Mouse (Mus musculus): ENCODE data around the gene Rdx. TPM values are rescaled to one million over a fixed set of nuclear protein-coding genes. Genes with fewer than 3 reads are reported as not detected.

Rdx gene
- polyA plus RNA-seq (2014; fragmentation: Nextera tagmentation; extraction: Ambion mirVana): 193 and 194 TPM in 2 replicates

DNA sequence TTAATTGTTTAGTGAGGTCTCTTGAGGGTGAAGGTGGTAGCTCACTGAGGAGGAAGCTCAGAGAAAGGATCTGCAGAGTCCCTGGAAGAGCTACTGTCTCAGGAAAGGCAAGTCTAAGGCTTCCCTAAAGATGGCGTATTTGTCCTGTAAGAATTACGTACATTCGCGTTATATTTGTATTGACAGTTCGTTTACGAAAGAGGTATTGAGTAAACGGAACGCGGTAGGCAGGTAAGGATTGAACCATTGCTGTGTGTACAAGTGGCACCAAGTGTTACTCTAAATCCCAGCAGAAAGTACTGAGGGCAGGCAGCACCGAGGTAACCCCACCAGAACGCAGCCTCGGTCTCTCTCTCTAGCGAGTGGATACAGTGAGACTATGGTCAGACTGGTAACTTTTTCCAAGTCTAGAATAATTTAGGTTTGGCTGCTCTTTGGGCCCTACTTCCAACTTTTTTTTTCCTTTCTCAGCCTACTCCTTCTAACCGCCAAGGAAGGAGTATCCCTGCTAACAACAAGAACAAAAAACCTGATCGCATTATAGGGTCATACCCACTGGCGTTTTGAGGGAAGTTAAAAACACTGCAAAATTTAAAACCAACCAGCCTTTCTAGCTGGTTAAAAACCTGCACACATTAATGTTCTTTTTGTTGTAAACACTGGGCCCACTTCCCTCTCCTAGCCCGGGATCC lies at the start of gene Rdx:
Rdx (plus strand) TSS at position 45 of the 692 bp plus-strand sequence.
- ATAC-seq (ENCODE audit: insufficient read depth, low FRiP score, low TSS enrichment) (no peak), DNase-seq (ENCODE audit: low spot score) (peak; percentile 29)
- Histone ChIP-seq H3K4me3 (ENCODE audit: low read depth, low read length) (peak within 1 kb of the TSS; percentile 97), H3K4me1 (ENCODE audit: control insufficient read depth, insufficient read depth, low read length) (peaks cover 2% of the 10 kb centered on the region; the same call in 1 of the 2 replicates), H3K27ac (ENCODE audit: low read depth, low read length) (peak within 1 kb of the TSS; percentile 98), H3K9ac (ENCODE audit: low read length) (peak within 1 kb of the TSS; percentile 99), H3K4me2 (ENCODE audit: low read depth) (peak within 1 kb of the TSS; percentile 61), H3K27me3 (ENCODE audit: control insufficient read depth, insufficient read depth, low read length) (no peaks in the 10 kb centered on the region), H3K36me3 (ENCODE audit: control insufficient read depth, insufficient read depth, low read length) (no peaks in the 10 kb centered on the region), H3K9me3 (ENCODE audit: control insufficient read depth, low read length) (no peaks in the 10 kb centered on the region)
- WGBS: 3% methylated on average over 17 of the region's 17 CpGs

DNA sequence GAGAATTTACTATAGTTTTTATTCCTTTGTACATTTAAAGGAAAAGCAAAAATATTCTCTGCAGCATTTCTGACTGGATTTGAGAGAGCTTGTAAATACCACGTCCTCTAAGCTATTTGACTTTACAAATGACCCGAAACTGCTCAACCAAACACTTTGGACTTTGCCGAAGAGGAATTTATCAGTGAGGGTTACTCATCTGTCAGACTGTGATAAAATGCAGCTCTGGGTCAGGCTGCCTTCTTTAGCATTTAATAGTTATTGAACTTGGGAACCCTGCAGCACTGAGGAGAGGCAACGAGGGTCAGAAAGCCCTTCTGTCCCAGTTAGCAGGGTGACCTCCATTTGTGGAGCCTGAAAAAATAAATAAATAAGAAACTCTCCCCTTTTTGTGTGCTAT lies 43.5 kb upstream of the Rdx start:
- Histone ChIP-seq H3K4me2 (ENCODE audit: low read depth) (no peak overlapping the region), H3K36me3 (ENCODE audit: control insufficient read depth, insufficient read depth, low read length) (no peaks in the 10 kb centered on the region), H3K9me3 (ENCODE audit: control insufficient read depth, low read length) (no peaks in the 10 kb centered on the region), H3K27ac (ENCODE audit: low read depth, low read length) (no peak overlapping the region), H3K4me1 (ENCODE audit: control insufficient read depth, insufficient read depth, low read length) (no peaks in the 10 kb centered on the region), H3K4me3 (ENCODE audit: low read depth, low read length) (no peak overlapping the region), H3K9ac (ENCODE audit: low read length) (no peak overlapping the region), H3K27me3 (ENCODE audit: control insufficient read depth, insufficient read depth, low read length) (no peaks in the 10 kb centered on the region)
- no peak for ATAC-seq (ENCODE audit: insufficient read depth, low FRiP score, low TSS enrichment)
- 64% methylated on average over 4 of the region's 4 CpGs for WGBS
- no peak for DNase-seq (ENCODE audit: low spot score)

DNA sequence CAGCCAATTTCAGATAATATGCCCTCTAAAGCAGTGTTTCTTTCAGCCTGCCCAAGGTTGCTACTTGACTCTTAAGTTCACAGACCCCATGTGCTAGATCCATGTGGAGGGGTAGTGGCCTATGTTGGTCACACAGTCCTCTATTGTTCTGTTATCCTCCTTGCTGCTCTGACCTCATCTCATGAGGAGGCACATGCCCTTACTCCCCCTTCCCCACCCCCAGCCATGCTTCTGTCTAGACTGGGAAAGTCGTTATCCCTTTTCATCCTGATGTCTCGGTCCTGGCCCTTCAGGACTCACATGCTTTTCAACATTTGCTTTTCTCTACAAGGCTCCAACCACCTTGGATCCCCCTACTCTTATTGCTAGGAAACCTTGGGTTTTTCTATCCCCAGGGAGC lies 39.6 kb upstream of the Rdx start:
- DNase-seq (ENCODE audit: low spot score): no peak
- Histone ChIP-seq H3K9ac (ENCODE audit: low read length) (no peak overlapping the region), H3K4me1 (ENCODE audit: control insufficient read depth, insufficient read depth, low read length) (no peaks in the 10 kb centered on the region), H3K4me3 (ENCODE audit: low read depth, low read length) (no peak overlapping the region), H3K27ac (ENCODE audit: low read depth, low read length) (no peak overlapping the region), H3K36me3 (ENCODE audit: control insufficient read depth, insufficient read depth, low read length) (no peaks in the 10 kb centered on the region), H3K9me3 (ENCODE audit: control insufficient read depth, low read length) (no peaks in the 10 kb centered on the region), H3K27me3 (ENCODE audit: control insufficient read depth, insufficient read depth, low read length) (no peaks in the 10 kb centered on the region), H3K4me2 (ENCODE audit: low read depth) (no peak overlapping the region)
- WGBS: 40% methylated on average over 2 of the region's 2 CpGs
- no peak for ATAC-seq (ENCODE audit: insufficient read depth, low FRiP score, low TSS enrichment)

DNA sequence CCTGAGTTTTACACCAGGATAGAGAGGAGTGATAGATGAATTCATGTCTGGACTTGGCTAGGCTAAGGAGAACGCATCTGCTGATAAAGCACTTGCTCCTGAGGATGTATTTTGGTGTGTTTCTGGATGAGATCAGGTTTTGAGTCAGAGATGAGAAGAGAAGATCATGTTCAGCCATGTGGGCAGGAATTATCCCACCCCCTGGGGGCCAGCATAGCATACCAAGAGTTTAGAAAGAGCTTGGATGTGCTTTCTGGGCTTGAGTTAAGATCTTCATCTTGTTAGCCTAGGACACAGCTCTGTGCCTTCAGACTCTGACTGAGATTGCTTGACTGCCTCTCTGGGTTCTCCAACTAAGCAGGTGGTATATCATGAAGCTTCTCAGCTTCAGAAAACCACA lies 38.5 kb upstream of the Rdx start:
- Histone ChIP-seq H3K27me3 (ENCODE audit: control insufficient read depth, insufficient read depth, low read length) (no peaks in the 10 kb centered on the region), H3K4me3 (ENCODE audit: low read depth, low read length) (no peak overlapping the region), H3K9me3 (ENCODE audit: control insufficient read depth, low read length) (no peaks in the 10 kb centered on the region), H3K4me1 (ENCODE audit: control insufficient read depth, insufficient read depth, low read length) (no peaks in the 10 kb centered on the region), H3K27ac (ENCODE audit: low read depth, low read length) (no peak overlapping the region), H3K36me3 (ENCODE audit: control insufficient read depth, insufficient read depth, low read length) (no peaks in the 10 kb centered on the region), H3K9ac (ENCODE audit: low read length) (no peak overlapping the region), H3K4me2 (ENCODE audit: low read depth) (no peak overlapping the region)
- 80% methylated on average over 1 of the region's 1 CpGs for WGBS
- ATAC-seq (ENCODE audit: insufficient read depth, low FRiP score, low TSS enrichment) (no peak), DNase-seq (ENCODE audit: low spot score) (no peak)

DNA sequence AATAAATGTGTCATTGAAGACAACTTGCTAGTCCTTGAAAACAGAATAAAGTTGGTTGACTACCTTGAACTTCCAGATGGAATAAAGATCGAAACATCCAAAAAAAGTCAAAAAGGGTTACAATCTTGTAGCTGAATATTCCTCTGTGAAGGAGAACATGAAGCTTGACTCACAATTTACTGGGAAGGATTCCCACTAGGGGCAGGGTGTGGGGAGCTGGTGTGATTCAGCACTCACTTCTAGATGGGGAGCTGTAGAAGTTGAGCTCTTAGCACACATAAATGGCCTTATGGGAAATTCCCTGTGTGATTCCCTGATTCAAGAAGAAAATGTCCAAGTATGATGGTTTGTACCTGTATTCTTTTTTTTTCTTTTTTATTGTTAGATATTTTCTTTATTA lies 34.7 kb upstream of the Rdx start:
- WGBS: 97% methylated on average over 1 of the region's 1 CpGs
- ATAC-seq (ENCODE audit: insufficient read depth, low FRiP score, low TSS enrichment): no peak
- H3K4me3 ChIP-seq (ENCODE audit: low read depth, low read length): no peak overlapping the region

DNA sequence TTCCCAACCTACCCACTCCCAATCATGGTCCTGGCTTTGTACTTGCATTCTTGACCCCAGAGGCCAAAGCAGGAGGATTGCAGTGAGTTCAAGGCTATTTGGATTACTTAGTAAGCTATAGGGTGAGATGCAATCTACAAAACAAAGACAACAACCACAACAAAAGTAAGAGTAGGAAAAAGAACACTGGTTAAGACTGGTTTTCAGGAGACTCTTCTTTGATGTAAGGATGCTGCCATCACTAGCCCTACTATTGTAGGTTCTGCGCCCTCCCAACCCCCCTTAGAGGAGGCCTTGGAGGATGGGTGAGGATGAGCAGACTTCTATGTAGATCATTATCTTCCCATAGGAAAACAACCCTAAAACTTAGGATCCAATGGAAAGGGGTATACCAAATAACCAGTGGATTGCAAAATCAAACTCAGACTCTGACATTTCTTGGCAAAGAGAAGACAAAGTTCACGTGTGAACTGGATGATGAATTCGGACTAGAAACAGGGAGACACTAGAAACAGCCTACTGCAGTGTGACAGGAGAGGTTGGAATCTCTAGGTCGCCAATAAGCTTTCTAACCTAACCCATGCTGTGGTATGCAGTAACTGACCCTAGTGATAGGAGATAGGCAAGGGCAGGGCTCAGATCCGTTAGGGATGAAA lies 34.1 kb upstream of the Rdx start:
- Histone ChIP-seq H3K9me3 (ENCODE audit: control insufficient read depth, low read length) (no peaks in the 10 kb centered on the region), H3K4me1 (ENCODE audit: control insufficient read depth, insufficient read depth, low read length) (no peaks in the 10 kb centered on the region), H3K27ac (ENCODE audit: low read depth, low read length) (no peak overlapping the region), H3K4me3 (ENCODE audit: low read depth, low read length) (no peak overlapping the region), H3K27me3 (ENCODE audit: control insufficient read depth, insufficient read depth, low read length) (no peaks in the 10 kb centered on the region), H3K4me2 (ENCODE audit: low read depth) (no peak overlapping the region), H3K9ac (ENCODE audit: low read length) (no peak overlapping the region), H3K36me3 (ENCODE audit: control insufficient read depth, insufficient read depth, low read length) (no peaks in the 10 kb centered on the region)
- DNase-seq (ENCODE audit: low spot score) (no peak), ATAC-seq (ENCODE audit: insufficient read depth, low FRiP score, low TSS enrichment) (no peak)
- WGBS: 83% methylated on average over 5 of the region's 5 CpGs

More for the DNA sequence above, 34.7 kb upstream of the Rdx start:
- Histone ChIP-seq H3K9me3 (ENCODE audit: control insufficient read depth, low read length) (no peaks in the 10 kb centered on the region), H3K27me3 (ENCODE audit: control insufficient read depth, insufficient read depth, low read length) (no peaks in the 10 kb centered on the region), H3K9ac (ENCODE audit: low read length) (no peak overlapping the region), H3K4me2 (ENCODE audit: low read depth) (no peak overlapping the region), H3K27ac (ENCODE audit: low read depth, low read length) (no peak overlapping the region), H3K36me3 (ENCODE audit: control insufficient read depth, insufficient read depth, low read length) (no peaks in the 10 kb centered on the region), H3K4me1 (ENCODE audit: control insufficient read depth, insufficient read depth, low read length) (no peaks in the 10 kb centered on the region)
- DNase-seq (ENCODE audit: low spot score): no peak

DNA sequence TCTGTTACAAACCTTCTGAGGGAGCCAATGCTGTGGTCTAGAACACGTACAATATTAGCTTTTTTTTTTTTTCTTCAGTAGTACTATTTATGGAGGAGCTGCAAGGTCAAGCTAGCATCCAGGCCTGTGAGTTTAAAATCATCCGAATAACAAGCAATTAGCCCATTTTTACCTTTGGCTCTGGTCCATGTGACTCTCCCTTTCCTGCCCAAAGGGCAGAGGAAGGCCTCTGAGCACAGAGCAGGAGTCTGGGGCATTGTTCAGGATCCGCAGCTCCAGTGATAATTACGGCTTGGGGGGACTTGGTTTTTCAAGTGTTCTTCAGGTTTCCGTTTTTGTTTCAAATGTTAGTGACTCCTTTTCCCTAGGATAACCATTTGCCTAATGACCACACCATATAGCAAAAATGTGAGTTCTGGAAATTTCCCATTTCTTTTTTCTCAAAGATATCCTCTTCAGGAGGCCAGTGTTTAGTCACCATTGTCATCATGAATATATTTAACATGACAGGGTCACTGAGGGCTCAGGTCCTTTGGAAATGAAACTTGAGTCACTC lies 33.0 kb upstream of the Rdx start:
- no peaks in the 10 kb centered on the region for H3K27me3 ChIP-seq (ENCODE audit: control insufficient read depth, insufficient read depth, low read length)
- H3K4me2 ChIP-seq (ENCODE audit: low read depth): no peak overlapping the region
- ATAC-seq (ENCODE audit: insufficient read depth, low FRiP score, low TSS enrichment) (no peak), DNase-seq (ENCODE audit: low spot score) (no peak)
- H3K36me3 ChIP-seq (ENCODE audit: control insufficient read depth, insufficient read depth, low read length): no peaks in the 10 kb centered on the region
- no peak overlapping the region for H3K9ac ChIP-seq (ENCODE audit: low read length)
- no peak overlapping the region for H3K4me3 ChIP-seq (ENCODE audit: low read depth, low read length)
- H3K27ac ChIP-seq (ENCODE audit: low read depth, low read length): no peak overlapping the region
- no peaks in the 10 kb centered on the region for H3K9me3 ChIP-seq (ENCODE audit: control insufficient read depth, low read length)
- WGBS: 77% methylated on average over 5 of the region's 5 CpGs
- no peaks in the 10 kb centered on the region for H3K4me1 ChIP-seq (ENCODE audit: control insufficient read depth, insufficient read depth, low read length)

DNA sequence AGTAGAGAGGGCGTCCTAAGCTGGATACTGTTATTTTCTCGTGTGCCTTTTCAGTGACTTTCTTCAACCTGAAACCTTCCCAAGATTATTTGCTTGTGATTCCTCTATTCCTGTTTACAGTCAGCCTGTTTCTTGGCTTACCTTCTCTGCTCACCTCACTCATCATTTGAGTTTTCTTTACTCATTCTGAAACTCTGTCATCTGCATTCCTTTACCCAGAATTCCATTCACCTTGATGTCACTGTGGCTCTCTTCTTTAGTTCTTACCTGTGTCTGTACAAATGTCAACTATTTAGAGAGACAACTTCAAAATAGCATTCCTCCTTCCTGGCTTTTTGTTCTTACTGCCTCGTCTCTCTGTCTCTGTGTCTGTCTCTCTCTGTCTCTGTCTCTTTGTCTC lies 29.9 kb upstream of the Rdx start:
- no peak for ATAC-seq (ENCODE audit: insufficient read depth, low FRiP score, low TSS enrichment)
- whole genome bisulfite sequencing: 84% methylated on average over 3 of the region's 3 CpGs

DNA sequence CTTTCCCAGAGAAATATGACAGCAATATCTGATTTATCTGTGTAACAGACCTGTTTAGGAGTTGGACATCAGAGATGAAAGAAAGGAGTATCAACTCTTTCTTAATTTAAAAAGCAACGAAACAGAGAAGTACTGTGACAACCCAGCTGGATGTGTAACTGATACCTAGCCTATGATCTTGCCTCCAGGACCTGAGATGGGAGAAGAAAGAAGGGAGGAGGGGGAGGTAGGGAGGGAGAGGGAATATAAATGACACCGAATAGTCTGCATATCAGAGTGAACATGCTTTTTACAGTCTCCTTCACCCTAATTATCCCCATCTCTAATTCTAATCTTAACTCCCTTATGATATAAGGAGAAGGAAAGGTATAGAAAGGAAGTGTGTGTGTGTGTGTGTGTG lies 29.1 kb upstream of the Rdx start:
- ATAC-seq (ENCODE audit: insufficient read depth, low FRiP score, low TSS enrichment) (no peak), DNase-seq (ENCODE audit: low spot score) (no peak)
- H3K9me3 ChIP-seq (ENCODE audit: control insufficient read depth, low read length): no peaks in the 10 kb centered on the region
- no peak overlapping the region for H3K9ac ChIP-seq (ENCODE audit: low read length)
- WGBS: 80% methylated on average over 2 of the region's 2 CpGs
- H3K36me3 ChIP-seq (ENCODE audit: control insufficient read depth, insufficient read depth, low read length): no peaks in the 10 kb centered on the region
- H3K4me2 ChIP-seq (ENCODE audit: low read depth): no peak overlapping the region
- no peaks in the 10 kb centered on the region for H3K4me1 ChIP-seq (ENCODE audit: control insufficient read depth, insufficient read depth, low read length)
- H3K27me3 ChIP-seq (ENCODE audit: control insufficient read depth, insufficient read depth, low read length): no peaks in the 10 kb centered on the region
- no peak overlapping the region for H3K27ac ChIP-seq (ENCODE audit: low read depth, low read length)
- H3K4me3 ChIP-seq (ENCODE audit: low read depth, low read length): no peak overlapping the region

More for the DNA sequence above, 29.9 kb upstream of the Rdx start:
- Histone ChIP-seq H3K4me3 (ENCODE audit: low read depth, low read length) (no peak overlapping the region), H3K9me3 (ENCODE audit: control insufficient read depth, low read length) (no peaks in the 10 kb centered on the region), H3K27ac (ENCODE audit: low read depth, low read length) (no peak overlapping the region), H3K4me2 (ENCODE audit: low read depth) (no peak overlapping the region), H3K4me1 (ENCODE audit: control insufficient read depth, insufficient read depth, low read length) (no peaks in the 10 kb centered on the region), H3K27me3 (ENCODE audit: control insufficient read depth, insufficient read depth, low read length) (no peaks in the 10 kb centered on the region), H3K36me3 (ENCODE audit: control insufficient read depth, insufficient read depth, low read length) (no peaks in the 10 kb centered on the region), H3K9ac (ENCODE audit: low read length) (no peak overlapping the region)
- DNase-seq (ENCODE audit: low spot score): no peak
